Mouse (Mus musculus) T-helper 1 cell (primary cell): ENCODE results near the gene Cenpj.

Experiments used
- in situ Hi-C: fragments of 300-600 bp; cut with MboI, MseI; formaldehyde crosslinking; loops from one replicate; pipeline ENCODE4 v1.15.1; 2025; ENCODE audit warnings: high pct_unique_total_duplicates

Gene Cenpj

GRCm38 (mm10) chr14:56550960-56551359 lies 24.3 kb downstream of the Cenpj start:
- in situ Hi-C loops, result loop anchor here (25.0 kb wide), 1 partner anchor 839 kb away; the partner anchor contains the start of genes Rabggta and Tgm1

- in situ Hi-C loops, result no loop called here
Observed at GRCm38 (mm10) chr14:56545491-56545890, 29.7 kb downstream of the Cenpj start.

- in situ Hi-C loops, result no loop called here
Observed at GRCm38 (mm10) chr14:56544946-56545345, 30.3 kb downstream of the Cenpj start.

- in situ Hi-C loops, result no loop called here
Observed at GRCm38 (mm10) chr14:56530788-56531187, 44.4 kb downstream of the Cenpj start.

- in situ Hi-C loops, result no loop called here
Observed at GRCm38 (mm10) chr14:56514775-56515174, 60.5 kb downstream of the Cenpj start.

GRCm38 (mm10) chr14:56512084-56512483 lies 63.1 kb downstream of the Cenpj start:
- in situ Hi-C loops, result no loop called here

- in situ Hi-C loops, result no loop called here
Observed at GRCm38 (mm10) chr14:56506743-56507142, 68.5 kb downstream of the Cenpj start.

GRCm38 (mm10) chr14:56502407-56502806 lies 72.8 kb downstream of the Cenpj start:
- in situ Hi-C loops, result no loop called here

- in situ Hi-C loops, result no loop called here
Observed at GRCm38 (mm10) chr14:56489806-56490205, 85.4 kb downstream of the Cenpj start.
